Mouse (Mus musculus) G1E (cell line): ENCODE results near the gene Zic1. TPM values are rescaled to one million over a fixed set of nuclear protein-coding genes. Genes with fewer than 3 reads are reported as not detected.

Experiments
- ATAC-seq: 2 replicates; pipeline ENCODE4 v1.8.0; 2016; ENCODE audit warnings: mild to moderate bottlenecking; ENCODE audit not compliant: insufficient number of reproducible peaks, poor library complexity, low FRiP score, severe bottlenecking; ENCODE audit errors: extremely low read depth
- DNase-seq: peaks from one replicate; pipeline ENCODE4 v3.0.0; 2012; ENCODE audit warnings: low spot score
- H3K27me3 ChIP-seq: 2 replicates; pipeline ENCODE4 v1.6.1; 2012; ENCODE audit warnings: mild to moderate bottlenecking, low read length, inconsistent platforms; ENCODE audit not compliant: insufficient read depth
- H3K36me3 ChIP-seq: replicated peaks from 2 replicates; pipeline ENCODE3; 2012; ENCODE audit warnings: mild to moderate bottlenecking, inconsistent platforms
- H3K4me1 ChIP-seq: 2 replicates; pipeline ENCODE4 v1.6.1; 2012; ENCODE audit warnings: low read depth, low read length, inconsistent platforms, mixed read lengths; ENCODE audit not compliant: insufficient read depth
- H3K4me3 ChIP-seq: 2 replicates; pipeline ENCODE4 v1.5.1; 2012; ENCODE audit warnings: low read depth, mild to moderate bottlenecking, inconsistent platforms, low read length, moderate library complexity, mixed read lengths
- H3K9me3 ChIP-seq: replicated peaks from 2 replicates; pipeline ENCODE4 v1.6.1; 2012; ENCODE audit warnings: inconsistent platforms
- CTCF ChIP-seq: IDR thresholded peaks from 2 replicates; pipeline ENCODE4 v1.5.1; 2012; ENCODE audit warnings: low read depth, low read length, inconsistent platforms, mixed read lengths
- GATA1 ChIP-seq: IDR thresholded peaks from 2 replicates; pipeline ENCODE4 v1.6.1; 2012; ENCODE audit warnings: borderline replicate concordance, low read length, inconsistent platforms, mixed read lengths
- GATA2 ChIP-seq: IDR thresholded peaks from 2 replicates; pipeline ENCODE4 v1.6.1; 2012; ENCODE audit warnings: low read depth, low read length, inconsistent platforms, borderline replicate concordance
- POLR2AphosphoS5 ChIP-seq: IDR thresholded peaks from 2 replicates; pipeline ENCODE4 v1.6.1; 2012; ENCODE audit warnings: low read depth, low read length, inconsistent platforms; ENCODE audit not compliant: insufficient replicate concordance
- TAL1 ChIP-seq: conservative IDR thresholded peaks from 2 replicates; pipeline ENCODE4 v1.6.1; 2012; ENCODE audit warnings: low read depth, low read length, inconsistent platforms, mixed read lengths
- polyA plus RNA-seq: library from polyadenylated mRNA; stranded (reverse); fragments of >175 nt; gene quantifications from 2 replicates; pipeline ENCODE4 v1.2.3, GENCODE M21; 2012
- total RNA-seq, 2 experiments: library from RNA; stranded (forward) in 1 of 2; stranded (reverse) in 1 of 2; fragments of 200-1000 nt in 1 of 2; fragments of >200 nt in 1 of 2; fragmentation: Nextera tagmentation in 1 of 2; gene quantifications; 2 replicates each; pipeline ENCODE4 v1.2.3; 2014 to 2017

Zic1 gene
- total and polyA plus RNA-seq, 3 experiments = 0.05 TPM; not detected in 2

- H3K27me3 ChIP-seq = no peaks in the 10 kb centered on the region; the same call in 1 of the 2 replicates
- peaks cover 55% of the 10 kb centered on the region for H3K9me3 ChIP-seq
- H3K36me3 ChIP-seq = no peaks in the 10 kb centered on the region
- ATAC-seq (no peak), DNase-seq (no peak)
- H3K4me3 ChIP-seq = no peak overlapping the region
- TF ChIP-seq GATA1 (no peak), TAL1 (no peak), GATA2 (no peak)
- H3K4me1 ChIP-seq = no peaks in the 10 kb centered on the region
Observed at GRCm38 (mm10) chr9:91385561-91386430, 20.2 kb upstream of the Zic1 start.

GRCm38 (mm10) chr9:91384693-91385560, 19.3 kb upstream of the Zic1 start:
- ATAC-seq (no peak), DNase-seq (no peak)
- no peaks in the 10 kb centered on the region; the same call in 1 of the 2 replicates for H3K27me3 ChIP-seq
- no peaks in the 10 kb centered on the region for H3K4me1 ChIP-seq
- no peak for TF ChIP-seq GATA2
- no peak for TF ChIP-seq TAL1
- TF ChIP-seq POLR2AphosphoS5 = no peak
- no peak for TF ChIP-seq CTCF
- no peak for TF ChIP-seq GATA1
- H3K36me3 ChIP-seq = no peaks in the 10 kb centered on the region
- H3K4me3 ChIP-seq = no peak overlapping the region
- peaks cover 58% of the 10 kb centered on the region for H3K9me3 ChIP-seq

DNA sequence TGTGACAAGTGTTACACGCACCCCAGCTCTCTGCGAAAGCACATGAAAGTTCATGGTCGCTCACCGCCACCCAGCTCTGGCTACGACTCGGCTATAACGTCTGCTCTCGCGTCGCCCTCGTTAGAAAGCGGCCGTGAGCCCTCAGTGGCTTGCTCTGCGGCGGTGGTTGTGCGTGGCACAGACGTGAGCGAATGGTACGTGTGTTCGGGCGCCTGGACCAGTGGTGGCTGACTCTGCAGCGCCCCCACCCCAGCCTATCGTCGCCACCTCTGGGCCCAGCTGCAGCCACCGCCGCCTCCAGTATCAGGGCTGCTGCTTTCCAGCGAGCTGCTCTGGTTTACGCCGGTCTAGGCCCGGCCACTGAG, 18.5 kb upstream of the Zic1 start:
- no peaks in the 10 kb centered on the region; the same call in 1 of the 2 replicates for H3K27me3 ChIP-seq

GRCm38 (mm10) chr9:91383441-91384135, 18.0 kb upstream of the Zic1 start:
- no peak for ATAC-seq
- TF ChIP-seq GATA1 (no peak), POLR2AphosphoS5 (no peak), CTCF (no peak), GATA2 (no peak), TAL1 (no peak)
- H3K4me1 ChIP-seq = no peaks in the 10 kb centered on the region

More for the DNA sequence above, 18.5 kb upstream of the Zic1 start:
- Histone ChIP-seq H3K4me1 (no peaks in the 10 kb centered on the region), H3K36me3 (no peaks in the 10 kb centered on the region), H3K4me3 (peak overlapping the region; percentile 23; the same call in 1 of the 2 replicates), H3K9me3 (peaks cover 60% of the 10 kb centered on the region)
- TF ChIP-seq CTCF (no peak), POLR2AphosphoS5 (no peak)
- DNase-seq (no peak), ATAC-seq (no peak)

GRCm38 (mm10) chr9:91382471-91383255, 17.1 kb upstream of the Zic1 start:
- ATAC-seq (no peak), DNase-seq (no peak)
- Histone ChIP-seq H3K4me1 (no peaks in the 10 kb centered on the region), H3K27me3 (no peaks in the 10 kb centered on the region; the same call in 1 of the 2 replicates), H3K4me3 (no peak overlapping the region), H3K36me3 (no peaks in the 10 kb centered on the region), H3K9me3 (peaks cover 68% of the 10 kb centered on the region)
- TF ChIP-seq GATA2 (no peak), POLR2AphosphoS5 (no peak), CTCF (no peak), TAL1 (no peak), GATA1 (no peak)

More at GRCm38 (mm10) chr9:91383441-91384135, 18.0 kb upstream of the Zic1 start:
- DNase-seq = no peak
- peaks cover 66% of the 10 kb centered on the region for H3K9me3 ChIP-seq
- H3K4me3 ChIP-seq = peak overlapping the region; percentile 23; the same call in 1 of the 2 replicates
- no peaks in the 10 kb centered on the region; the same call in 1 of the 2 replicates for H3K27me3 ChIP-seq
- H3K36me3 ChIP-seq = no peaks in the 10 kb centered on the region

DNA sequence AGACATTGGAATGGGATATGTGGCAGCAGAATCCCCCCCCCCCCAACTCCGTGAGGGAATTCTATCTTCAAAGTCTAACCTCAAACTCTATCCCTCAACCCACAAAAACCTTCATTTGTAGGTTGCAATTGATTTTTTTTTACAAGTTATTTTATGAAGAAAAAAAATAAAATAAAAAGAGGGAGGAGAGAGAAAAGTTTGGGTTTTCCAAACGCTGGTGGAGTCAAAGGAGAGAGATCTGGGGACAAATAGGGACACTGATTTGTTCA, 16.4 kb upstream of the Zic1 start:
- no peak for ATAC-seq
- Histone ChIP-seq H3K27me3 (no peaks in the 10 kb centered on the region; the same call in 1 of the 2 replicates), H3K4me1 (no peaks in the 10 kb centered on the region), H3K9me3 (peaks cover 71% of the 10 kb centered on the region), H3K4me3 (no peak overlapping the region), H3K36me3 (no peaks in the 10 kb centered on the region)
- no peak for DNase-seq
- TF ChIP-seq GATA2 = no peak
- TF ChIP-seq CTCF = no peak
- no peak for TF ChIP-seq TAL1
